ENCODE assay signal across 8 mouse cellular contexts in genomic region chr1:33757033-33757413, GRCm38 (mm10). TPM values are rescaled to one million over a fixed set of nuclear protein-coding genes. Genes with fewer than 3 reads are reported as not detected.
DNase-seq lines count a peak whose midpoint lies in the region; ATAC-seq and TF ChIP-seq lines count a peak whose summit lies in the region.

No protein-coding gene starts in this region.

- H3K4me2 ChIP-seq in embryonic facial prominence, embryonic 15.5 days (replicated peaks) = peak overlapping the region; percentile 88
- H3K4me2 ChIP-seq in intestine, embryonic 14.5 days (ENCODE audit: low read length) = peak overlapping the region; percentile 86

- peak overlapping the region; percentile 68 for H3K9ac ChIP-seq in ES-Bruce4 (ENCODE audit: low read depth, poor library complexity, severe bottlenecking)
- peak overlapping the region; percentile 77 for H3K9ac ChIP-seq in embryonic facial prominence, embryonic 15.5 days
- peak overlapping the region; percentile 87 for H3K9ac ChIP-seq in intestine, embryonic 14.5 days (ENCODE audit: low read length)

- peaks cover 2% of the 10 kb centered on the region for H3K4me1 ChIP-seq in ES-Bruce4 (ENCODE audit: control insufficient read depth, insufficient read depth, low read length)
- peaks cover 23% of the 10 kb centered on the region for H3K4me1 ChIP-seq in embryonic facial prominence, embryonic 15.5 days
- peaks cover 6% of the 10 kb centered on the region; the same call in 1 of the 2 replicates for H3K4me1 ChIP-seq in intestine, embryonic 14.5 days (replicated peaks; ENCODE audit: control insufficient read depth, insufficient read depth, low read length)
- H3K4me1 ChIP-seq in midbrain, embryonic 10.5 days = peaks cover 25% of the 10 kb centered on the region

- no peak overlapping the region for H3K27ac ChIP-seq in ES-Bruce4 (ENCODE audit: insufficient read depth, low read length)
- H3K27ac ChIP-seq in embryonic facial prominence, embryonic 15.5 days (replicated peaks) = no peak overlapping the region; the same call in 1 of the 2 replicates
- peak overlapping the region; percentile 14; the same call in 1 of the 2 replicates for H3K27ac ChIP-seq in intestine, embryonic 14.5 days (ENCODE audit: low read depth)
- H3K27ac ChIP-seq in midbrain, embryonic 10.5 days (replicated peaks) = peak overlapping the region; percentile 89

- no peaks in the 10 kb centered on the region for H3K27me3 ChIP-seq in ES-Bruce4 (ENCODE audit: control insufficient read depth, insufficient read depth, low read length, poor library complexity, severe bottlenecking)
- no peaks in the 10 kb centered on the region for H3K27me3 ChIP-seq in embryonic facial prominence, embryonic 15.5 days
- H3K27me3 ChIP-seq in intestine, embryonic 14.5 days (replicated peaks; ENCODE audit: control insufficient read depth, insufficient read depth, low read length) = no peaks in the 10 kb centered on the region
- no peaks in the 10 kb centered on the region for H3K27me3 ChIP-seq in midbrain, embryonic 10.5 days (ENCODE audit: low read depth, poor library complexity, severe bottlenecking)

- TF ChIP-seq EP300 in ES-Bruce4 (IDR thresholded peaks at IDR 0.05; ENCODE audit: insufficient read depth, low read depth, low read length) = no peak

- WGBS in embryonic facial prominence, embryonic 15.5 days = 2% methylated on average over 14 of the region's 14 CpGs
- 2% methylated on average over 14 of the region's 14 CpGs for WGBS in intestine, embryonic 14.5 days
- 16% methylated on average over 14 of the region's 14 CpGs for WGBS in midbrain, embryonic 10.5 days

- no peak for TF ChIP-seq POLR2A in ES-Bruce4 (IDR thresholded peaks at IDR 0.05; ENCODE audit: insufficient read depth, low read length)

- H3K36me3 ChIP-seq in ES-Bruce4 (ENCODE audit: control insufficient read depth, insufficient read depth, low read length, poor library complexity, severe bottlenecking) = no peaks in the 10 kb centered on the region
- peaks cover 8% of the 10 kb centered on the region for H3K36me3 ChIP-seq in embryonic facial prominence, embryonic 15.5 days
- H3K36me3 ChIP-seq in intestine, embryonic 14.5 days (ENCODE audit: control insufficient read depth, insufficient read depth, low read length) = peaks cover 18% of the 10 kb centered on the region; the same call in 1 of the 2 replicates
- H3K36me3 ChIP-seq in midbrain, embryonic 10.5 days = peaks cover 36% of the 10 kb centered on the region

- DNase-seq in heart, adult 18-20 months = peak; percentile 20 to 40
- DNase-seq in heart, postnatal 25 days (ENCODE audit: low spot score) = no peak
- peak; percentile 69 for DNase-seq in intestine, embryonic 14.5 days (ENCODE audit: low spot score)
- no peak for DNase-seq in midbrain, embryonic 10.5 days (ENCODE audit: low spot score)
- no peak for DNase-seq in frontal cortex, adult 2 months (ENCODE audit: extremely low spot score in 1 of 2, low spot score in 1 of 2)
- DNase-seq in frontal cortex, postnatal 14 days (ENCODE audit: low spot score in 2 of 2) = no peak

- no peaks in the 10 kb centered on the region for H3K9me3 ChIP-seq in ES-Bruce4 (replicated peaks; ENCODE audit: control insufficient read depth, insufficient read depth, low read length, poor library complexity, severe bottlenecking)
- H3K9me3 ChIP-seq in embryonic facial prominence, embryonic 15.5 days (replicated peaks) = no peaks in the 10 kb centered on the region
- no peaks in the 10 kb centered on the region for H3K9me3 ChIP-seq in intestine, embryonic 14.5 days (ENCODE audit: control insufficient read depth, low read length)
- no peaks in the 10 kb centered on the region; the same call in 1 of the 2 replicates for H3K9me3 ChIP-seq in midbrain, embryonic 10.5 days (replicated peaks)

- no peak for TF ChIP-seq CTCF in ES-Bruce4 (IDR thresholded peaks at IDR 0.05; ENCODE audit: low read depth, low read length)

- intact Hi-C loops in heart, postnatal 25 days (cut with DNase I) = no loop called here

- H3K4me3 ChIP-seq in ES-Bruce4 (ENCODE audit: low read depth, low read length) = peak overlapping the region; percentile 65
- H3K4me3 ChIP-seq in embryonic facial prominence, embryonic 15.5 days (replicated peaks) = peak overlapping the region; percentile 83
- peak overlapping the region; percentile 65 for H3K4me3 ChIP-seq in intestine, embryonic 14.5 days (ENCODE audit: low read depth, low read length)
- peak overlapping the region; percentile 73 for H3K4me3 ChIP-seq in midbrain, embryonic 10.5 days

- ATAC-seq in embryonic facial prominence, embryonic 15.5 days (ENCODE audit: insufficient number of reproducible peaks, low FRiP score, low TSS enrichment, low read depth) = peak; percentile 22
- peak; percentile 53 for ATAC-seq in intestine, embryonic 14.5 days (replicated peaks; ENCODE audit: low FRiP score, low TSS enrichment, low read depth)

RNA-seq across cellular contexts. Expression of gene Bag2, which starts 0.6 kb away (rescaled TPM):
- total RNA-seq in heart, adult 18-20 months (2021) = 10 to 100 TPM; 34.4 to 39.9 TPM
- 10 to 100 TPM; 30.1 to 34.9 TPM for total RNA-seq in heart, postnatal 25 days (2021)
- 14.6 and 17.1 TPM in 2 replicates for polyA plus RNA-seq in ES-Bruce4 (2011; ENCODE audit: insufficient read depth, insufficient read length, low read depth, missing spikeins)
- polyA plus RNA-seq in embryonic facial prominence, embryonic 15.5 days (2015; fragmentation: Nextera tagmentation; extraction: Ambion mirVana) = 55.5 and 56.6 TPM in 2 replicates
- polyA plus RNA-seq in intestine, embryonic 14.5 days (2014; fragmentation: Nextera tagmentation; extraction: Ambion mirVana) = 71.9 and 73.1 TPM in 2 replicates
- 39.0 and 52.2 TPM in 2 replicates for polyA plus RNA-seq in midbrain, embryonic 10.5 days (2016; fragmentation: Nextera tagmentation; extraction: Ambion mirVana)
- polyA plus RNA-seq in frontal cortex, adult 2 months (2012; rRNA removed) = 14.6 and 14.8 TPM in 2 replicates

RNA-seq across cellular contexts. Expression of gene Rab23, which starts 37.3 kb away (rescaled TPM):
- total RNA-seq in heart, adult 18-20 months (2021) = 10 to 100 TPM in 1 of 2 experiments, 1 to 10 TPM in 1; 7.8 to 10.4 TPM
- total RNA-seq in heart, postnatal 25 days (2021) = 1 to 10 TPM; 7.9 to 9.0 TPM
- 43.6 and 46.8 TPM in 2 replicates for polyA plus RNA-seq in ES-Bruce4 (2011; ENCODE audit: insufficient read depth, insufficient read length, low read depth, missing spikeins)
- 28.1 and 28.2 TPM in 2 replicates for polyA plus RNA-seq in embryonic facial prominence, embryonic 15.5 days (2015; fragmentation: Nextera tagmentation; extraction: Ambion mirVana)
- polyA plus RNA-seq in intestine, embryonic 14.5 days (2014; fragmentation: Nextera tagmentation; extraction: Ambion mirVana) = 21.7 and 23.2 TPM in 2 replicates
- polyA plus RNA-seq in midbrain, embryonic 10.5 days (2016; fragmentation: Nextera tagmentation; extraction: Ambion mirVana) = 30.9 and 33.2 TPM in 2 replicates
- 20.3 and 20.9 TPM in 2 replicates for polyA plus RNA-seq in frontal cortex, adult 2 months (2012; rRNA removed)

RNA-seq across cellular contexts. Expression of gene Zfp451, which starts 57.4 kb away (rescaled TPM):
- total RNA-seq in heart, adult 18-20 months (2021) = 10 to 100 TPM; 11.7 to 12.5 TPM
- 10 to 100 TPM; 13.6 to 16.4 TPM for total RNA-seq in heart, postnatal 25 days (2021)
- 72.4 and 73.2 TPM in 2 replicates for polyA plus RNA-seq in ES-Bruce4 (2011; ENCODE audit: insufficient read depth, insufficient read length, low read depth, missing spikeins)
- polyA plus RNA-seq in embryonic facial prominence, embryonic 15.5 days (2015; fragmentation: Nextera tagmentation; extraction: Ambion mirVana) = 23.7 and 25.4 TPM in 2 replicates
- polyA plus RNA-seq in intestine, embryonic 14.5 days (2014; fragmentation: Nextera tagmentation; extraction: Ambion mirVana) = 26.4 and 29.7 TPM in 2 replicates
- polyA plus RNA-seq in midbrain, embryonic 10.5 days (2016; fragmentation: Nextera tagmentation; extraction: Ambion mirVana) = 29.6 and 38.1 TPM in 2 replicates
- polyA plus RNA-seq in frontal cortex, adult 2 months (2012; rRNA removed) = 22.8 and 25.1 TPM in 2 replicates

Comparison
In these comparisons a context has a peak if more than half of its experiments do, and no peak if none do; other contexts are left out.
1. DNase-seq: peak in heart, adult 18-20 months (2 of 2) and intestine, embryonic 14.5 days (single experiment); none in heart, postnatal 25 days (single experiment), midbrain, embryonic 10.5 days (single experiment), frontal cortex, adult 2 months (0 of 2) and frontal cortex, postnatal 14 days (0 of 2).
2. H3K27ac ChIP-seq: peak in intestine, embryonic 14.5 days (single experiment) and midbrain, embryonic 10.5 days (single experiment); none in ES-Bruce4 (single experiment) and embryonic facial prominence, embryonic 15.5 days (single experiment).
3. Peak in every context shown above with its lines, with median percentiles within 50 percentile points of each other: H3K4me3 ChIP-seq and H3K9ac ChIP-seq.